Mouse (Mus musculus) forebrain, embryonic 16.5 days (tissue): Measurements from ENCODE around the gene Zfp655. TPM values are rescaled to one million over a fixed set of nuclear protein-coding genes. Genes with fewer than 3 reads are reported as not detected.
"Not testable (repeated sequence)": the region's sequence is repeated elsewhere in the genome, so short reads cannot be mapped to it uniquely, and the experiment has no call there.

Experiments used
- ATAC-seq: fragments of 200-750 bp; cut with Nextera tagmentation; 2 replicates; pipeline ENCODE4 v1.8.0; 2017; ENCODE audit warnings: mild to moderate bottlenecking, moderate library complexity
- H3K27ac ChIP-seq: fragments of 300-500 bp; sonication (generic); 2 replicates; pipeline ENCODE4 v1.5.1; 2014; ENCODE audit warnings: low read length, control low read depth
- H3K27me3 ChIP-seq: fragments of 300-500 bp; sonication (generic); replicated peaks from 2 replicates; pipeline ENCODE4 v1.6.1; 2014; ENCODE audit warnings: low read length; ENCODE audit not compliant: control insufficient read depth, insufficient read depth
- H3K36me3 ChIP-seq: fragments of 300-500 bp; sonication (generic); 2 replicates; pipeline ENCODE4 v1.6.1; 2014; ENCODE audit not compliant: control insufficient read depth, insufficient read depth
- H3K4me1 ChIP-seq: fragments of 300-500 bp; sonication (generic); replicated peaks from 2 replicates; pipeline ENCODE4 v1.6.1; 2014; ENCODE audit warnings: low read length; ENCODE audit not compliant: control insufficient read depth, insufficient read depth
- H3K4me2 ChIP-seq: fragments of 300-500 bp; sonication (generic); 2 replicates; pipeline ENCODE4 v1.6.1; 2014; ENCODE audit warnings: mild to moderate bottlenecking, low read length, control low read depth
- H3K4me3 ChIP-seq: fragments of 300-500 bp; sonication (generic); replicated peaks from 2 replicates; pipeline ENCODE4 v1.5.1; 2014; ENCODE audit warnings: mild to moderate bottlenecking, low read length, control low read depth
- H3K9ac ChIP-seq: fragments of 300-500 bp; sonication (generic); replicated peaks from 2 replicates; pipeline ENCODE4 v1.6.1; 2014; ENCODE audit warnings: low read depth, low read length, control low read depth
- H3K9me3 ChIP-seq: fragments of 300-500 bp; sonication (generic); 2 replicates; pipeline ENCODE4 v1.6.1; 2016; ENCODE audit warnings: low read length; ENCODE audit not compliant: control insufficient read depth
- WGBS: fragments of 180-500 bp; shearing (Covaris S2); extraction: QIAGEN DNeasy Blood & Tissue Kit; methylation state at CpG from one replicate; pipeline ENCODE4 v1.1.7; 2014; 5-methylcytosine and 5-hydroxymethylcytosine counted together
- polyA plus RNA-seq: library from polyadenylated mRNA; unstranded; fragments of >200 nt; fragmentation: Nextera tagmentation; extraction: Ambion mirVana; gene quantifications from 2 replicates; pipeline ENCODE4 v1.2.1, GENCODE M21; 2015

Gene Zfp655
- polyA plus RNA-seq, 1 experiment from 2014 or later, result 39.6 TPM

GRCm38 (mm10) chr5:145231893-145232411 lies 437 bp downstream of the Zfp655 start:
- peak overlapping the region; percentile 84 for H3K4me2 ChIP-seq
- WGBS, result under 1% methylated on average over 40 of the region's 49 CpGs
- ATAC-seq, result no peak
- H3K9ac ChIP-seq, result peak overlapping the region; percentile 94
- H3K36me3 ChIP-seq, result peaks cover 9% of the 10 kb centered on the region; the same call in 1 of the 2 replicates
- peak overlapping the region; percentile 99 for H3K4me3 ChIP-seq
- peaks cover 15% of the 10 kb centered on the region for H3K4me1 ChIP-seq
- peak overlapping the region; percentile 89 for H3K27ac ChIP-seq
- no peaks in the 10 kb centered on the region for H3K9me3 ChIP-seq
- H3K27me3 ChIP-seq, result peaks cover 2% of the 10 kb centered on the region; the same call in 1 of the 2 replicates

GRCm38 (mm10) chr5:145234636-145235035 lies 3.1 kb downstream of the Zfp655 start:
- H3K27me3 ChIP-seq, result no peaks in the 10 kb centered on the region
- peaks cover 15% of the 10 kb centered on the region for H3K4me1 ChIP-seq
- peaks cover 20% of the 10 kb centered on the region; the same call in 1 of the 2 replicates for H3K36me3 ChIP-seq
- H3K9me3 ChIP-seq, result no peaks in the 10 kb centered on the region
- H3K27ac ChIP-seq, result no peak overlapping the region
- H3K4me2 ChIP-seq, result no peak overlapping the region
- no peak for ATAC-seq
- H3K9ac ChIP-seq, result no peak overlapping the region
- no peak overlapping the region for H3K4me3 ChIP-seq

DNA sequence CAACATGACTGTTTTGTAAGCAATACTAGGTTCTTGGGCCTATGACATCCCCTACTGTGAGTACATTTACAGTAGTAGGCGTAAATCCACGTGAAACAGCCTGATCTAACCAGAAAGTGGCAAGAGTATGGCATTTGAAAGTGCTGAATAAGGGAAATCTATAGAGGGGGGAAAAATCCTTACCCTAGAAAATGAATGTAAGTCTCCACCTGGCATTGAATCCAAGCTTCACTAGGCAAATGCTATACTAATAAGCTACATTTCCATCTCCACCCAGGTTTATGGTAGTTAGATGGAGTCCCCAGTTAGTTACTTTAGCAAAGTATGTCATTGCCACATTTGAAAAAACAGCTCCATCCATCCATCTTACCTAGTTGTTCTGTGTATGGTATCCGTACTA lies 18.0 kb downstream of the Zfp655 start:
- H3K4me1 ChIP-seq, result no peaks in the 10 kb centered on the region
- no peaks in the 10 kb centered on the region for H3K27me3 ChIP-seq
- H3K27ac ChIP-seq, result no peak overlapping the region
- H3K9ac ChIP-seq, result no peak overlapping the region
- no peak overlapping the region for H3K4me3 ChIP-seq
- WGBS, result 94% methylated on average over 3 of the region's 3 CpGs
- peaks cover 23% of the 10 kb centered on the region for H3K36me3 ChIP-seq
- no peak for ATAC-seq
- H3K9me3 ChIP-seq, result no peaks in the 10 kb centered on the region
- no peak overlapping the region for H3K4me2 ChIP-seq

DNA sequence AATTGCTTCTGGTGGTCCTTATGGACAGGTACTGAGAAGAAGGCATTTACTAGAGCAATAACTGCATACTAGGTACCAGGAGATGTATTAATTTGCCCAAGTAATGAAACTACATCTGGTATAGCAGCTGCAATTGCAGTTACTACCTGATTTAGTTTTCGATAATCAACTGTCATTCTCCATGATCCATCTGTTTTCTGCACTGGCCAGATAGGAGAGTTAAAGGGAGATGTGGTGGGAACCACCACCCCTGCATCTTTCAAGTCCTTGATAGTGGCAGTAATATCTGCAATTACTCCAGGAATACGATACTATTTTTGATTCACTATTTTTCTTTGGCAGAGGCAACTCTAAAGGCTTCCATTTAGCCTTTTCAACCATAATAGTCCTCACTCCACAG lies 42.1 kb downstream of the Zfp655 start:
- not testable (repeated sequence) for H3K4me3 ChIP-seq, H3K4me2 ChIP-seq, H3K27ac ChIP-seq, H3K36me3 ChIP-seq, H3K9ac ChIP-seq, H3K27me3 ChIP-seq, ATAC-seq, H3K4me1 ChIP-seq, H3K9me3 ChIP-seq
- WGBS, result 85% methylated on average over 2 of the region's 2 CpGs

GRCm38 (mm10) chr5:145279948-145280347 lies 48.4 kb downstream of the Zfp655 start:
- Histone ChIP-seq H3K4me3 (peak overlapping the region; percentile 64), H3K9ac (no peak overlapping the region), H3K9me3 (no peaks in the 10 kb centered on the region), H3K36me3 (peaks cover 17% of the 10 kb centered on the region), H3K4me1 (peaks cover 11% of the 10 kb centered on the region), H3K27ac (no peak overlapping the region), H3K27me3 (no peaks in the 10 kb centered on the region), H3K4me2 (peak overlapping the region; percentile 84)
- peak; percentile 39; the same call in 1 of the 2 replicates for ATAC-seq
- 91% methylated on average over 2 of the region's 2 CpGs for WGBS

DNA sequence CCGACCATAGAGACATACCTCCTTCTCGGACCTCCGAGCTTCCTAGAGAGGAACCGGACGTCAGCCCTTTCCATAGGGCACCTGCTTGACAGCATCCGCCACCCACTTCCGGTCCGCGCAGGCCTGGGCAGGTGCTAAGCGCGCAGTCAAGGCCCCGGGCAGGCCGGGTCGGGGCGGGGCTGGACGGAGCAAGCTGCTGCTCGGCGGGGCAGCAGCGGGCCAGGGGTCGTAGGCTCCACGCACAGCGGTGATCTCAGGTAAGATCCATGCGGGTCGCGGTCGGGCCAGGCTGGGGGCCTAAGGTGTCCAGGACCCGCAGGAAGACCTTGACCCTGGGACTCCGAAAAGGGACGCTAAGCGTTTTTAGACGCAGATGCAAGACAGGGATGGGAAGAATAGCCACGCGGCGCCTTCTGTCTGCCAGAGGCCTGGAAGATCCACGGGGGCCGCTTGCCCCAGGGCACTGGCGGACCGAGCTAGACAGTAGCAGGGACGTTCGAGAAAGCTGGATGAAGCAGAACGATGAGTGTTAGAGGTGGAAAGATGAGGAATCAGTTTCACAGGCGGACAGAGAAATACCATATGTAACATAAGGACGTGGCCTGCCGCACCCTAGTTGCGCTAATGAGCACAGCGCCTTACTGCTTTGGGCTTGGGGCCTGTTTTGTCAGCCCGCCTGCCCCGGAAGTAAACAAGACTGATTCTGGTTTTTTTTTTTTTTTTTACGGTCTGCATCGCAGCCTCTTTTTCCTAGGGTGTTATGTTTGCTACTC lies 49.0 kb downstream of the Zfp655 start, which contains the start of gene Zscan25:
Zscan25 (plus strand) TSS at position 130 of the 773 bp plus-strand sequence.
- peak within 1 kb of the TSS; percentile 62 for H3K27ac ChIP-seq
- ATAC-seq, result peak; percentile 99
- WGBS, result 0% methylated on average over 49 of the region's 50 CpGs

GRCm38 (mm10) chr5:145288382-145288781 lies 56.9 kb downstream of the Zfp655 start:
- H3K27me3 ChIP-seq, result no peaks in the 10 kb centered on the region
- no peaks in the 10 kb centered on the region for H3K9me3 ChIP-seq
- H3K9ac ChIP-seq, result no peak overlapping the region
- no peak for ATAC-seq
- H3K36me3 ChIP-seq, result peaks cover 66% of the 10 kb centered on the region
- no peak overlapping the region for H3K4me2 ChIP-seq
- H3K4me3 ChIP-seq, result no peak overlapping the region
- WGBS, result 97% methylated on average over 5 of the region's 5 CpGs
- H3K4me1 ChIP-seq, result no peaks in the 10 kb centered on the region
- H3K27ac ChIP-seq, result no peak overlapping the region

More for the DNA sequence above, 49.0 kb downstream of the Zfp655 start, which contains the start of gene Zscan25:
- Histone ChIP-seq H3K27me3 (no peaks in the 10 kb centered on the region), H3K36me3 (peaks cover 22% of the 10 kb centered on the region), H3K4me2 (peak within 1 kb of the TSS; percentile 84), H3K4me1 (peaks cover 11% of the 10 kb centered on the region), H3K4me3 (peak within 1 kb of the TSS; percentile 64), H3K9ac (peak within 1 kb of the TSS; percentile 84), H3K9me3 (no peaks in the 10 kb centered on the region)

GRCm38 (mm10) chr5:145290697-145291096 lies 59.2 kb downstream of the Zfp655 start:
- 94% methylated on average over 16 of the region's 16 CpGs for WGBS
- no peak for ATAC-seq
- H3K36me3 ChIP-seq, result peaks cover 45% of the 10 kb centered on the region

DNA sequence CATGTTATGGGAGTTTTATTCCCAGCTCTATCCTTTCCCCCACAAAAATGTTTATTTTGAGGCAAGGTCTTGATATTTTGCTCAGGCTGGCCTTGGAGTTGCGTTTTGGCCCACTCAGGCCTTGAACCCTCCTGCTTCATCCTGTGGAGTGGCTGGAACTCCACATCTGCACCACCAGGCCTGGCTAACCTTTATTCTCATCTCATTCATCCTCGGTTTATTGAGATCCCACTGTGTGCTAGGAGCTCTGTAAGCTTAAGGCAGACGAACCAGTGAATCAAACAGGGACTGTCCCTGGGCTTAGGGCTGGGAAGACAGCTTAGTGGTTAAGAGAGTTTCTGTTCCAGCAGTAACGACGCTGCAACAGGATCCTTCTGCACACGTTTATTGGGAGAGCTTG lies 60.9 kb downstream of the Zfp655 start:
- Histone ChIP-seq H3K4me1 (no peaks in the 10 kb centered on the region), H3K27ac (no peak overlapping the region), H3K4me2 (no peak overlapping the region), H3K36me3 (peaks cover 34% of the 10 kb centered on the region), H3K27me3 (no peaks in the 10 kb centered on the region), H3K4me3 (no peak overlapping the region), H3K9me3 (no peaks in the 10 kb centered on the region), H3K9ac (no peak overlapping the region)
- ATAC-seq, result no peak
- WGBS, result 93% methylated on average over 6 of the region's 6 CpGs

More at GRCm38 (mm10) chr5:145290697-145291096, 59.2 kb downstream of the Zfp655 start:
- Histone ChIP-seq H3K27me3 (no peaks in the 10 kb centered on the region), H3K27ac (no peak overlapping the region), H3K9me3 (no peaks in the 10 kb centered on the region), H3K4me3 (no peak overlapping the region), H3K9ac (no peak overlapping the region), H3K4me1 (no peaks in the 10 kb centered on the region), H3K4me2 (no peak overlapping the region)
